Mouse (Mus musculus) ES-Bruce4 (cell line): ENCODE results near the gene Rfx1.

Experiments used
- CTCF ChIP-seq: IDR thresholded peaks from one replicate; pipeline ENCODE4 v1.8.1; 2011; ENCODE audit warnings: low read depth, low read length
- POLR2A ChIP-seq: IDR thresholded peaks from one replicate; pipeline ENCODE4 v1.8.1; 2011; ENCODE audit warnings: low read length; ENCODE audit not compliant: insufficient read depth

DNA sequence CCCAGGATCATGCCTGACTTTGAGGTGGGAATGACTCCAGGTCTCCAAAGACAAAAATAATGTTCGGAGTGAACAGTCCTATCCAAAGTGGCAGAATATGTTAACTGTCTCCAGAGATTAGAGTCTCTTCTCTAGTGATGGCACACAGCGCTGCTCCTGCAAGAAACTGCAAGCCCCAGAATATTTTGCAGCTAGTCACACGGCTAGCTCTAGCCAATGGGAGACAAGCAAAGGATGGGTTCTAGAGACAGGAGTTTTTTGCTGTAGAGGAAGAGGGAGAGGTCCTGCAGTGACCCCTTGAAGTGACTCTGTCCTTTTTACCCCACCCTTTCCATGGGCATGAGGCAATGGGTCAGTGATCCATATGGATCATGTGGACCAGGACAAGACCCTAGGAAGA lies 71.2 kb downstream of the Rfx1 start:
- TF ChIP-seq CTCF (no peak), POLR2A (no peak)
